Mouse (Mus musculus): Measurements from ENCODE around the gene Rc3h1. TPM values are rescaled to one million over a fixed set of nuclear protein-coding genes. Genes with fewer than 3 reads are reported as not detected.

Rc3h1 gene
- polyA plus RNA-seq (2012; ENCODE audit: low replicate concordance): 1.5 and 2.9 TPM in 2 replicates

DNA sequence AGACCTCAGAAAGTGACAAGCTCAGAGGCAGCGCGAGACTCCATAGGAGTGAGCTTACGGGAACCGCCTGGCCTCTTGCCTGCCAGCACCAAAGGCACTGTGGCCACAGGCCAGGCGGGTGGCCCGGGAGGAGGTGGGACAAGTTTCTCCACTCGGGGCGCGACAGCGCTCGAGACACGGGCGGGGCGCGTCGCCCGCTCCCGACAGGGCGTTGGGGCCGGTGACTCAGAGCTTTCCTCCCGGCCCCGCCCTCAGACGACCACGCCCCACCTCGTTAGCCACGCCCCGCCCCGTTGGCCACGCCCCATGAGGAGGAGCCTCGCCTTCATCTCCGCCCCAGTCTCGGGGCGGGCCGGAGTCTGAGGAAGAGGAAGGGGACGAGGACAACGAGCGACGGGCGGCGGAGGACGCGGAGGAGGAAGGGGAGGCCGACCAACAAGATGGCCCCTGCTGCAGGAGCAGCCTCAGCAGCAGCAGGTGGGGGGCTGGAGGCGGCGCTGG is at the start of gene Rc3h1:
TSS of gene Rc3h1 (plus strand) at position 362 of the 501 bp plus-strand sequence.

DNA sequence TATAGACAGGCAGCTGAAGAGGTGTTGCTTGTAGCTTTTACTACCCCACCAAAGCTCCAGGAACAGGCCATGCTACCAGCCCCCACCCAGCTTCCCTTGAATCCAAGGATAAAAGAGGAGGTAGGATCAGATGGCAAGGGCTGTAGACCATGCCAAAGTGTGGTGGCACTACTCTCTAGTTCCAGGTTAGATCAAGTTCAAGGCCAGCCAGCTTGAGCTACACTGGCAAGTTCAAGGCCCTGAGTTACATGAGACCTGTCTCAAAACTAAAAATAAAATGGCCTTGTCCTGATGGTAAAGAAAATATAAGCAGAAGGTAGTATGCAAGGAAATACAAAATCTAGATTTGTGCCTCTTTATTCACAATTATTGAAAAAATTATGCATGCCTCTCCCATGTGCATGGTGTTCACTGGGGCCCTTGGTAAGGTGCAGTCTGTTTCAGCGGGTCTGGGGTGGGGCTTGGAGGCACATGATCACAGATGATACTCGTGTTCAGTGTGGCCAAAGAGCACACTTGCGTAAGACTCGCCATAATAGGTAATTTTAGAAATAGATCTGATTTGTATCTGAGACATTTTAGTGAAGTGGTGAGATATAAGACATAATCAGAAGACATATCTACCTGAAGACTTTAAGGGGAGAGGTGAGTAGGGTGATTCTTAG is 72.0 kb downstream of the Rc3h1 start, which contains the start of gene Serpinc1:
TSS of gene Serpinc1 (plus strand) at position 515 of the 665 bp plus-strand sequence.

Other genes starting within 250 kb of the Rc3h1 start
- 18.7 and 20.0 TPM in 2 replicates for gene Rabgap1l, start 113.2 kb upstream of the Rc3h1 start, polyA plus RNA-seq (2012; ENCODE audit: low replicate concordance)
- 0.65 TPM in 1 of 2 replicates, not detected in the other for gene Serpinc1, start 72.2 kb downstream of the Rc3h1 start, polyA plus RNA-seq (2012; ENCODE audit: low replicate concordance)
- 0.36 and 1.2 TPM in 2 replicates for gene Zbtb37, start 128.4 kb downstream of the Rc3h1 start, polyA plus RNA-seq (2012; ENCODE audit: low replicate concordance)
- 1.3 and 2.1 TPM in 2 replicates for gene Dars2, start 164.2 kb downstream of the Rc3h1 start, polyA plus RNA-seq (2012; ENCODE audit: low replicate concordance)
- 6.3 and 9.5 TPM in 2 replicates for gene Cenpl, start 164.3 kb downstream of the Rc3h1 start, polyA plus RNA-seq (2012; ENCODE audit: low replicate concordance)
- gene Klhl20, start 225.1 kb downstream of the Rc3h1 start, polyA plus RNA-seq (2012; ENCODE audit: low replicate concordance): 1.3 and 2.2 TPM in 2 replicates
- gene Ankrd45, start 236.3 kb downstream of the Rc3h1 start, polyA plus RNA-seq (2012; ENCODE audit: low replicate concordance): not detected in 2 replicates